Mouse (Mus musculus): ENCODE results near the gene Pex11a.

Gene Pex11a

DNA sequence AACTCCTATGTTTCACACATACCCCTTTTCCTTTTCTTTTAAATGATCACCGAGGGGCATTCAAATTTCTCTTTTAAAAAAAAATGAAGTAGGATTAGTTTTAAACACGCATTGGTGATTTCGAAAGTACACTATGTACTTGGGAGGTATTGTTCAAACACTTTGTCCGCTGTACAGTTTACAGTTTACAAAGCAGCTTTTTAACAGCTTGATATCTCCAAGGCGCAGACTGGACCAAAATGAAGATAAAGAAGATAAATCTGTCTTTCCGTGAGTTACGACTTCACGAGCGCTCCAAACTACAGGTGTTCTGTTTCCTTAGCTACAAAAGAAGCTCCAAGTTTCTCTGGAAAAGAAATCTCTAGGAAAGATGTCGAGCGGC, 663 bp downstream of the Pex11a start:
- in situ Hi-C loops (cut with MboI; ENCODE audit: unreplicated experiment in 2 of 2) = no loop called here

DNA sequence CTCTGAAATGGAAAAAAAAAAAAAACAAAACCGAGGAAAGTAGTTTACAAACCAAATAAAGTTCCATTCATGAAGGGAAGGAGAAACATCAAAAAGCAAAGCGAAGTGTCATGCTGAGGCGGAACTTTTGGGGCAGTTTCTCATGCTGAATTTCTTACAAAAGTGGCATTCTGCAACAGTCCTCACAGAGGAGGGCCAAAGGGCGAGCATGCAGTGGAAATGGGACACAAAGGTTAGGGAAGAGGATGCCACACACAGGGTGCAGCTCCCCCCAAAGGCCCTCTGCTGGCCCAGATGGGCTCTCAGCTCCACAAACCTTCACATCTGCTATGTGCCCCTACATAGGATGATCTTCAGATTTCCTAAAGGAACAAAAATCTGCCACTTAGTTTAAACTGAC, 2.7 kb downstream of the Pex11a start:
- in situ Hi-C loops (cut with MboI; ENCODE audit: unreplicated experiment in 2 of 2) = no loop called here

DNA sequence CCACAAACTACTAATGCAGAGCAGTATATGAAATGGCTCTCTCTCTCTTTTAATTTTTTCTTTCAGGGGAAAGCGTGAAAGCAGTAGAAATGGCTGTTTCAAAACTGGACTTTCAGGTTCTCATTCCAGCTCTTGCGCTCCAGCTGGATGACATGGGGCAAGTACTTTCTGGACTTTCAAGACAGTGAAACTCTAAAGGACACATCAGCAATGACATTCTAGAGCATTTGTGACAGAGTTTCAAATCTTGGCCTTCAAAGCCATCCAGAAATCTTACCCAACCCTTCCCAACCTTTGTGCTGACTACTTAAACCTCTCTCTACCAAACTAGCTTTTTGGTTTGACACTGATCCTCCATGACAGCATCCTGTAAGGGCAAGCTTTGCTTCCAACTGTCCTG, 4.0 kb downstream of the Pex11a start:
- in situ Hi-C loops (cut with MboI; ENCODE audit: unreplicated experiment in 2 of 2) = loop anchor here in 1 of 2 experiments (10.0 kb wide), 1 partner anchor 364 kb away; no protein-coding TSS in a partner anchor

DNA sequence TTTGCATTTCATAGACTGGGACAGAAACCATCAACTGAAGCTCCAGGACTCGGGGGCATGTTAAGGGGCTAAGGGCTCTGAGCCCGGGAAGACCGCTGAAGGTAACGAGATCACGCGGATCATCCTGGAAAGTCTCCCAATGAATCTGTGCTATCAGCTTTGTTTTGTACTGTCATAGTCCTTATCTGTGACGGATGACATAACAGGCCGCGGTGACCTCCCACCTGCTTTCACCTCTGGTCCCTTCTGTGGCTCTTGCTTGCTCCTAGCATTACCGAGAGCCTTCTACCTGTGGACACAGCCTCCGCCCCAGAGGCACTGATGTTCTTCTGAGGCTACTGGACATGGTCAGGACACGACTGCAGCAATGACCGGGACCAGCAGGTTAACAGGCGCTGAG, 6.4 kb downstream of the Pex11a start:
- in situ Hi-C loops (cut with MboI; ENCODE audit: unreplicated experiment in 2 of 2) = loop anchor here in 1 of 2 experiments (10.0 kb wide), 1 partner anchor 362 kb away; no protein-coding TSS in a partner anchor

DNA sequence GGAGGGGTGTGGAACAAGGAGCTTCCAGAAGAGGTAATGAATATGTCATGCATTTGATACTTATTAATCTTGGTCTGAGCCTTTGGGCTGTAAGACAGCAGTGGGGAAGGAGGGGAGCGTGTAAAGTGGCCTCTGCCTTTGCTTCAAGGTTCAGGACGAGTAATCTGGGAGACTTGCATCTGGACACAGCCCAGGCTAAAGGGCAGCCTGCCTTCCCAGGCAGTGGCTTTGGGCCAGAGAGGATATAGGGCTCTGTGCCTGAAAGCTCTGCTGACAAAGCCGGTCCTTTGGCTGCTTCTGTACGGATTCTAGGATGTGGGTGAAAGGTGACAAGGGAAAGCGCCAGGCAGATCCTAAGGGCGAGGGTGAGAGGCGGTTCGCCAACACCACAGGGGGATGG, 8.4 kb downstream of the Pex11a start:
- in situ Hi-C loops (cut with MboI; ENCODE audit: unreplicated experiment in 2 of 2) = loop anchor here in 1 of 2 experiments (10.0 kb wide), 1 partner anchor 360 kb away; no protein-coding TSS in a partner anchor

DNA sequence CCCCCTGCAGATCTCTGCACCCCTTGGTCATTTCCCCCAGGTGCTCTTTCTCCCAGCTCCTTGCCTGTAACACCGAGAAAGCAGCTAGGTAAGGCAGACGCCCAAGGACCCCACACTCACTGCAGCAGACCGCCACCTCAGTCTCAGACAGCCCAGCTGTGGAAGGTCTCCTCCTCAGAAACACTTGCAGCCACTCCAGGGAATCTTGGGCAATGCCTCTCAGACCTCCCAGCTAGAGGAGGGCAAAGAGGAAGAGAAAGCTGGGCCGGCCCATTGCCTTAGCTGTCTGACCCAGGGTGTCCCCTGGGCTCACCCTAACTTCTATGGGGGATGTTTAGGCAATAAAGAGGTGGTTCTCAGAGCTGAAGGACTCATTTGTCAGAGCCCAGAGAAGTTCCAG, 10.3 kb downstream of the Pex11a start, which contains the start of gene Plin1:
TSS of gene Plin1 (minus strand) at position 282 of the 400 bp plus-strand sequence.
- in situ Hi-C loops (cut with MboI; ENCODE audit: unreplicated experiment in 2 of 2) = loop anchor here in 1 of 2 experiments (10.0 kb wide), 1 partner anchor 358 kb away; no protein-coding TSS in a partner anchor

DNA sequence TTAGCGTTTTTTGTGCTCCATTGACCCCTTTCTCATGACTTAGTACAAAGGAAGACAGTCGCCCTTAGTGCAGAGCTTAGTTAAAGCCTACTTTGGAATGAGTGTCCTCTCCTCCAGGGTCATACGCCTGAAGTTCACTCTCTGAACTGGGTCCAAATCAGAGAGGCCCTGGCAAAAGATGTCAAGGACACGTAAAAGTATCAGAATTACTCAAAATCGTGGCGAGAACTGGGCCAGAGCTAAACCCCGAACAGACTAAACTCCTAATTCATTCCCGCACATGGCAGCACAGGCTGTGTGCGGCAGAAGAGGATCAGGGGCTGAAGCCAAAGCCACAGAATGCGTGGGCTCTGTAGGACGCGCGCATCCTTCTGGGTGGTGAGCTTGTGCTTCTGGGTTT, 11.5 kb downstream of the Pex11a start:
- in situ Hi-C loops (cut with MboI; ENCODE audit: unreplicated experiment in 2 of 2) = loop anchor here in 1 of 2 experiments (10.0 kb wide), 1 partner anchor 357 kb away; no protein-coding TSS in a partner anchor

DNA sequence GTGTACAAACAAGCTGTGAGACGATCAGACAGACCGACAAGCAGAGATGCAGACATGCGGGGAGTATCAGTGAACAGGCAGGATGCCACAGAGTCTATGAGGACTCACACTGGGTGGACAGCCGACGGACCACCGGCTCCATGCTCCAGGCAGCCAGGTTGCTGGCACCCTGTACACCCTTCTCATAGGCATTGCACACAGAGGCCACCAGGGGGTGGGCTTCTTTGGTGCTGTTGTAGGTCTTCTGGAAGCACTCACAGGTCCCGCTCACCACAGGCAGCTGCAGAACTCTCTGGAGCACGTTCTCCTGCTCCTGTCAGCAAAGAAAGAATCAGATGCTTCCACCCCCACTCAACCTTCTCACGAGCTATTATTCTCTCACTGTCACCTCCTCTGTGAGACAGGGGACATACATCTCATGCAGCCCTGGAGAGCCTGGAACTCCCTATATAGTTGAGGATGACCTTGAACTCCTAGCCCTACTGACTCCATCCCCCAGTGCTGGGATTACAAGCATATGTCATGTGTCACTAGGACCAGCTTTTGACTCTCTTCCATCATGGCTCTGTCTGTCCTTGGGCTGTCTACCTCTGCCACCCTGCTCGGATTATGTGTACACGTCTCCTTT, 13.1 kb downstream of the Pex11a start:
- in situ Hi-C loops (cut with MboI; ENCODE audit: unreplicated experiment in 2 of 2) = loop anchor here (5.0 to 10.0 kb wide), 4 partner anchors 118 to 355 kb away; no protein-coding TSS in a partner anchor

DNA sequence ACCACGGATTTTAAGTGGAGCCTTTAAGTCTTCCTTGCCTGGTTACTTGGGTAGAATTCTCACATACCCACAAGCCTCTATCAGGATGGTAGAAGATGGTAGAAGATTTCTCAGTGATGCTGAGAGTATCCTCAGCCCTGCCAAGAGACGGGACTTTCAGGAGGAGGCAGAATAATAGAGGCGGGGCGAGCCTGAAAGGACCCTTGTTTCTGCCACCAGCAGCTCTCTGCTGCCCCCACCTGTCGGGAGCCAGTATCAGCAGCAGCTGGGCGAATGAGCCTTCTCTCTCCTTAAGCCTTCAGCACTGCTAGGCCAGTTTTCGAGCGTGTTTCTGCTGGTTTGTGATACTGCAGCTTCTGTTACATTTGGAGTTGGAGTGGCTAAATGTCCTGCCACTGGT, 13.8 kb downstream of the Pex11a start:
- in situ Hi-C loops (cut with MboI; ENCODE audit: unreplicated experiment in 2 of 2) = loop anchor here (5.0 to 10.0 kb wide), 3 partner anchors 117 to 237 kb away; no protein-coding TSS in a partner anchor

DNA sequence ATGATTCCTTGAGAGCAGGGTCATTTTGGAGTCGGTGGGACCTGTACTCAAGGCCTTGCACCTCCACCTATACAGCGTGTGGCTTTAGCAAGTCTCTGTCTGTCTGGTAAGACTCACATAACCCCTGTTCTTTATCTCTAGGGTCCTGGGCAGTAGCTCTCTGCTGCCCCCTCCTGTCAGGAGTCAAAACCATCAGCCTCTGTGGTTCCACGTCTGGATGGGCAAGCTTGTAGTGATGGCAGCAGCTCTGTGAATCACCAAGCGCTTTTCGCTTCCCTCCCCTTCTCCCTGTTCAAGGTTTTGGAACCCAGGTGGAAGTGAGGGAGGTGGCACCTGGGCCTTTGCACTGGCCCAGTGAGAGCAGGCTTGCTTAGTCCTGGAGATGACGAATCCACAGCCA, 14.7 kb downstream of the Pex11a start:
- in situ Hi-C loops (cut with MboI; ENCODE audit: unreplicated experiment in 2 of 2) = loop anchor here (5.0 to 10.0 kb wide), 3 partner anchors 116 to 236 kb away; no protein-coding TSS in a partner anchor

DNA sequence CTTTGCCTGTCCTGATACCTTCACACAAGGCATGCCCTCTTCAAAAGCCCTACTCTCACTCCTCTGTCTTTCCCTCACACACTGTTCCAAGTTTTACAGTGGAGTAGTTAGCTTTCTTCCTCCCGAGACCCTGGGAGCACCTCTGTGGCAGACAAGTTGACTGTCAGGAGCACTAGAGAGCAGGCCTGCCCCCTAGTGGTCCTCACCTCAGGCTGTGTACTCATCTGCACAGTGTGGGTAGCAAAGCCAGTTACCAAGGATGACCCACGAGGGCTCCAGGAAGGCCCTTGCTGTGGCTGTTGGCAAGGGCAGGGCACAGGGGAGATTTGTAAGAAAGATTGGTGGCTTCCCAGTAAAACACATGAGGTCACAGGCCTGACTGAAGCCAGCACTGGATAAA, 15.8 kb downstream of the Pex11a start:
- in situ Hi-C loops (cut with MboI; ENCODE audit: unreplicated experiment in 2 of 2) = loop anchor here (5.0 to 10.0 kb wide), 3 partner anchors 115 to 235 kb away; no protein-coding TSS in a partner anchor

DNA sequence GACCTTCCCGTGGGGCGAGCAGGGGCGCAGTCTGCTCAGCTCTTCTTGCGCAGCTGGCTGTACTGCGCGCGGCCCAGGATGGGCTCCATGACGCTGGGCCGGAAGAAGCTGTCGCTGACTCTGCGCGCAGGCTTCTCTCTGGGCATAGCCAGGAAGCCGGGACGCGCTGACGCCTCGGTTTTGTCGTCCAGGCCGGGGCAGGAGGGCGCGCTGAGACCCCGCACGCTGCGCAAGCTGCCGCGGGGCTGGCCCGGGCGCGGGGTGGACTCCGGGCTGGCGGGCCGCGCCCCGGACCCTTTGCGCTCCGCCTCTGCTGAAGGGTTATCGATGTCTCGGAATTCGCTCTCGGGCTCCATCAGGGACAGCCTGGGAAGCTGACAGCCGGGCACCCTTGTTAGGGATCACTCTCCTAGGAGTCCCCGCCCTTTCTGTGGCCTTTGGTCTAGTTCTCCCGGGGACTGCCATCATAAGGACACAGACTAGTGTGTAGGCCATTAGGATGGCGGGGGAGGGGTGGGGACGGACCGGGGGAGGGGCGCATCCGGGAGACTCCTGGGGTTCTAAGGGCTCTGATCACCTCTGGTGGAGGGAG, 21.4 kb downstream of the Pex11a start:
- in situ Hi-C loops (cut with MboI; ENCODE audit: unreplicated experiment in 2 of 2) = loop anchor here in 1 of 2 experiments (10.0 kb wide), 1 partner anchor 227 kb away; no protein-coding TSS in a partner anchor

DNA sequence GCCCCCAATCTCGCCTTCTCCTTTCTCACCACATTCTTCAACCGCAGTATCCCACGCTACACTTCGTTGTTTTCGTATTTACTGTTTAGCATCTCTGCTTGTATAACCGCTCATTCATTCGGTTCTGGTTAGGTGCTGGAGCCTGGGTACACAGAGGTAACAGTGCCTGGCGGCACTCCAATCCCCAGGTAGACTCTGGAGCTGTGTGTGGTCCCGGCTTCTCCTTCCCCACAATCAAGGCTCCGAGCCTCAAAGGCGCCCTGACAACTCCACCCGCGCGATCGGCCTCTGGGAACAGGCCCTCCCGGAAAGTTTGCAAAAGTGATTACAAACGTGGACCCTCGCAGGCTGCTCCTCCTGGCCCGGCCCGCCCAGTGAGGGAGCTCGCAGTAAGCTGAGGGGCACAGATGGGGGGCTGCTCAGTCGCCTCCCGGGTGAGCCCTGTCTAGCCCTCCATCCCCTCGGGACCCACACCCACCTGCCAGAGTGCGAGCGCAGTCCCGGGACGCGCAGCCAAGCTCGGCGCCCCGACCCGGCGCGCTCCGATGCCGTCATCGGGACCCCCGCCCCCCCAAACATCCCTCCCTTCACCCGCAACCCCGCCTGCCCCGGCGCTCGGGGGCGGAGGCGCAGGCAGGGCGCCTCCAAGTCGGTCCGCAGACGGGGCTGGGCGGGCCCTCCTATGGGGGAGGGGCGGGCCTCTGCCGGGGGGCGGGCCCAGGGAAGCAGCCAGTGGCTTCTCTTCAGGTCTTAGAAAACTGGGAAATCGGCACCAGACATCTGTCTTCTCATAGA, 27.5 kb downstream of the Pex11a start, which contains the start of gene Kif7:
TSS of gene Kif7 (minus strand) at position 534 of the 795 bp plus-strand sequence.
- in situ Hi-C loops (cut with MboI; ENCODE audit: unreplicated experiment in 2 of 2) = no loop called here

DNA sequence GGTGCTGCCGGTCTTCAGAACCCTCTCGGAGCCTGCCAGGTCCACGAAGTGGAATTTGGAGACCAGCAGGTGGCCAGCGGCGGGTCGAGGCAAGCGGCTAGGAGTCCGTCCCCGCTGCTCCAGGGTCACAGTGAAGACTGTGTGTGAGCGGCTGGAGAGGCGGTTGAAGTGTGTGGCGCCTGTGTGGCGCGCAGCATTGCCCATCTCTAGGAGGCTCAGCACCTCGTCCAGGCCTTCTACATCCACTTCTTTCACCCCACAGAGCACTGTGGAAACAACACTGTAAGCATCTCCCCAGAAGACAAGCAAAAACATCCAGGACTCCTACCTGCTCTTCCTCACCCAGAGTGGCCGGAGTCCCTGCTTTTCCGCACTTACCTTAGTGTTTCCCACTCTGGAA, 32.1 kb downstream of the Pex11a start:
- in situ Hi-C loops (cut with MboI; ENCODE audit: unreplicated experiment in 2 of 2) = no loop called here

DNA sequence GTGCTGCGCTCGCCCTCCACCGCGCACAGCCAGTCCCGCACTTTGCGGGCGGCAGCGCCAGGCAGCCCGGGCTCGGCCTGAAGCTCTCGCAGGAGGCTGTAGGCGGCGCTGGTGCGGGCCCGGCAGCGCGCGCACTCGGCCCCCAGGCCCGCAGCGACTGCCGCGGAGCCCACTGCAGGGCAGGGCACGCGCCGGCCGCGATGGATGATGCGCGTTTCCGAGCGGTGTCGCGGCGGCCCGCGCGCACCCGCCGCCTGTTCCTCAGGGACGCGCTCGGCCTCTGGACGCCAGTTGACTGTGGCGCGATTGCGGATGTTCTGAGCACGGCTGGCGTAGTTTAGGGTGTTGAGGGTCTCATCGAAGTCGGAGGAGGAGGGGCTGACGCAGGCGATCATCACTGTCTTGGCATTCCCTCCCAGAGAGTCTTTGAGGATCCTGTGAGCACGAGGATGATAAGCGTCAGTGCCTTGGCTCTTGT, 32.8 kb downstream of the Pex11a start:
- in situ Hi-C loops (cut with MboI; ENCODE audit: unreplicated experiment in 2 of 2) = no loop called here

DNA sequence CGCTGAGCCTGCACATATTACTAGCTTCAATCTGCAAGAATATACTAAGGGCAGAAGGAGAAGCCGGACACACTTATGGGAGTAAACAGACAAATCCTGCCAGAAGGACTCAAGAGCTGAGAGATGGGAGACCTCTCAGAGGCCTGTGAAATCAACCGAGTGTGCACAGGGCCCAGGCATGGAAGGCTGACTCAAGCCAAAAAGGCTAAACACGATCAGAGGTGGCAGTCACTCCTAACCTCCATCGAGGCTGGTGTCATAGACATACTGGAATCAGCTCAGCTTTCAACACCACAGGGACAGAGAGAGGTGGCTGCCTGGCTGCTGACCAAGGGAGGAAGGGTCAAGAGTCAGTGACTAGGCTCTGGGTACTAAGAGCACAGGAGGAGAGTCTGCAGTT, 37.7 kb downstream of the Pex11a start:
- in situ Hi-C loops (cut with MboI; ENCODE audit: unreplicated experiment in 2 of 2) = no loop called here

DNA sequence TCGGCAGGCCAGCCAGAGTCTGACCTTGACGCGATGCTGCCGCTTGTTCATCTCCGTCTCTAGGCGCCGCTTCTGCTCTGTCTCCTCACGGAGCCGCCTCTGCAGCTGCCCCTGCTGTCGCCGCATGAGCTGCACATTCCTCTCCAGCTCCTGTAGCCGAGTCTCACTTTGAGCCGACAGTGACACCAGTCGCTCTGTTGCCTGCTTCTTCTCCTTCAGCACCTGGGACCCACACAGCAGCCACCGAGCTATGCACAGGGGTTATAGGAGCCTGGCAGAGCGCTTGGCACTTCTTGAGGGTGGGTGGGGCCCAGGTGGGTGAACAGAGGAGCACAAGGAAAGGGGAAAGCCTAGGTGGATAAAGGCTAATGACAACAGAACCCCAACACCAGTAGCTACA, 40.2 kb downstream of the Pex11a start:
- in situ Hi-C loops (cut with MboI; ENCODE audit: unreplicated experiment in 2 of 2) = no loop called here

DNA sequence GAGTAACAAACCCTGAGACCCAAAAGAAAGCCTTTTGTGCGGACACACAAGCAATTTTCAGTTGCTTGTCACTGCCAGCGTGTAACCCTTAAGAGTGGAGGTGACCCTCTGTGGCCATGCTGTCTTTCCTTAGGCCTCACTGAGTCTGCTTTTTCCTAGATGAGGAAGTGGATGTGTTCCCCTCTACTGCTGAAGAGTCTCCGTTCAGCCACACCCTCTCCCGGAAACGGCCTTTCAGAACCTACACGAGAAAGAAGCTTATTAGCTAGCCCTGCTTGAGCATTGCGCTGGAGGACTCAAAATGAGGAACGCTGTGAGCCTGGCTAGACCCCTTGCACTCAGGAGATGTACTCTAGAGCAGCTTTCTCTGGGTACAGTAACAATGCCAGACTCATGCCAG, 46.4 kb downstream of the Pex11a start:
- in situ Hi-C loops (cut with MboI; ENCODE audit: unreplicated experiment in 2 of 2) = no loop called here
